Mouse (Mus musculus): ENCODE results near the gene Lypd6.

- TF ChIP-seq POLR2A (IDR thresholded peaks at IDR 0.05; ENCODE audit: borderline replicate concordance, extremely low read depth, low read depth, low read length) (no peak), CTCF (IDR thresholded peaks at IDR 0.05; ENCODE audit: insufficient read depth, low read length) (no peak)
Measured at GRCm38 (mm10) chr2:50066246-50066967, at the start of gene Lypd6.

All from lung, adult 2 months (tissue).